Mouse (Mus musculus) testis, postnatal 14 days (tissue): ENCODE data around the gene Doc2g.
"Not testable (repeated sequence)": the region's sequence is repeated elsewhere in the genome, so short reads cannot be mapped to it uniquely, and the experiment has no call there.

Experiments
- DNase-seq: peaks from one replicate; pipeline ENCODE4 v3.0.0; 2021; ENCODE audit warnings: low spot score

Doc2g gene

GRCm38 (mm10) chr19:4017921-4018587 is 14.9 kb downstream of the Doc2g start:
- no peak for DNase-seq

DNA sequence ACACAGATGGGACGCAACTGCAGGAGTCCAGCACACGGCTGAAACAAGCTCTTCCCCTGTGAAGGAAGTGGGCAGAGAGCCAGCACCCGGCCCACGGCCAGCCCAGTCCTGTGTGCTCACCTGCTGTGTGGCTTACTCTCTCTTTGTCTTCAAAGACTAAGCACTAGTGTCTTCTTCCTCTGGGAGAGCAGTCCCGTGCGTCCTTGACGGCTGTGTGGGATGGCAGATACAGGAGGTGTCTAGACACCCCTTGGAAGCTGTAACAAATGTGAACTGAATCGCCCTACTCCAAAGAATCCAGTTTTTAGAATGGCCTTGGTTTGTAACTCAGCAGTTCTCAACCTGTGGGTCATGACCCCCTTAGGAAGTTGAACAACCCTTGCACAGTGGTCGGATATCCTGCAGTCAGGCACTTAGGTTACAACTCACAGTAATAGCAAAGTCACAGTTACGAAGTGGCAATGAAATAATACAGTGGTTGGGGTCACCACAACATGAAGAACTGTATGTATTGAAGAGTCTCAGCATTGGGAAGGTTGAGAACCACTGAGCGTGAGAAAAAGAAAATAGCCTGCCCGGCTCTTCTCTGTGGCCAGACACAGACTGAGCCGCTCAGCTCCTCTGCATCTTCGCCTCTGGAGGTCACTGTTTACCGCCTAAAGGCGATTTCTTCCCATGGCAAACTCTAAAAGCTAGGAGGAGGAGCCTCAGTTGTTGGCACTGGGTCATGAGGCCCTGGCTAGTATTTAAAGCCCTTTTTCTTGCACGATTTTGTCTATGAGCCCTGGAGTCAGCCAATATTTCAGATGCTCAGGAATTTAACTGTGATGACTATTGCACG is 15.8 kb downstream of the Doc2g start:
- DNase-seq: peak; percentile 76

- no peak for DNase-seq
These were observed 20.1 kb downstream of the Doc2g start for GRCm38 (mm10) chr19:4023185-4023584.

DNA sequence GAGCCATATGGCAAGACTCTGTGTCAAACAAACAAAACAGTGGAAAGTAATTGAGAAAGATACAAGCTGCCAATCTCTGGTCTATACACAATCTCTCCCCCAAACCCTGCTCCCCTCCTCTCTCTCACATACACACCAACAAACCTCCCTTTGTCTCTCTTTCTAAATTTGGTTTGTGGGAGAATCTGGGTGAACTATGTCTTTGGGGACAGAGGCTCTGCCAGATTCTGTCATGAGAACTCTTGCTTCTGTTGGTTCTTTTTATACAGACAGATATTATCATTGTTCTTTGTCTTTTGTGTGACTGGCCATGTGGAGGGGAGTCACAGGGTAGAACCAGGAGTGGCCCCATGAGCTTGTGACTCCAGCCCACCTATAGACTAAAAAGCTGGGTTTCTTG is 24.5 kb downstream of the Doc2g start:
- no peak for DNase-seq

- DNase-seq: no peak
These were observed 29.6 kb downstream of the Doc2g start for GRCm38 (mm10) chr19:4032668-4033067.

DNA sequence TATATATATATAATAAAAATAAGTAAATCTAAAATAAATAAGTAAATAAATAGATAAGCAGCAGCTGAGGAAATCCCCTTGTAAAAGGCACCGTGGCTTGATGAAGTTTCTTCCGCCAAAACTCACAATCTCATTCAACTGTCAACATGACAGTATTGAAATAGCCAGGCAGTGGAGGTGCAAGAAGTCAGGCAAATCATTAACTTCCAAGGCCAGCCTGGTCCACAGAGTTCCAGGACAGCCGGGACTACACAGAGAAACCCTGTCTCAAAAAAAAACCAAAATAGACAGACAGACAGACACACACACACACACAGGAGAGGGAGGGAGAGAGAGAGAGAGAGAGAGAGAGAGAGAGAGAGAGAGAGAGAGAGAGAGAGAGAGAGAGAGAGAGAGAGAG is 30.2 kb downstream of the Doc2g start:
- no peak for DNase-seq

DNA sequence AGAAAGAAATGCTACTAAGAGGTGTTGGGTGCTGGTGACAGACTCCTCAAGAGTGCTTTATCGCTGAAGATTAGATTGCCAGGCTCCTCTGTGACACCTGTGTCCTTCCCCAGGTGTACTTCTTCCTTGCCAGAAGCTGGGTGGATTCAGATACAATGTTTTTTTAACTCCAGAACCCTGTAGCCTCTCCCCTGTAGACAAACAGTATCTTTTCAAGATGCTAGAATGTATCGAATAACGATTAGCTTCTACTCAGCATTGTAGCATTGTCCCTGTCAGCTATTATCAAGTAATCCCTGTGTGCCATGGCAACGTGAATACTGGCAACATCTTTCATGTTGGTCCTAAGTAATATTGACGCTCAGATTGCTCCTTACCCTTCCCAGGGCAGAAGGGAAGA is 30.6 kb downstream of the Doc2g start:
- DNase-seq: peak; percentile 60

DNA sequence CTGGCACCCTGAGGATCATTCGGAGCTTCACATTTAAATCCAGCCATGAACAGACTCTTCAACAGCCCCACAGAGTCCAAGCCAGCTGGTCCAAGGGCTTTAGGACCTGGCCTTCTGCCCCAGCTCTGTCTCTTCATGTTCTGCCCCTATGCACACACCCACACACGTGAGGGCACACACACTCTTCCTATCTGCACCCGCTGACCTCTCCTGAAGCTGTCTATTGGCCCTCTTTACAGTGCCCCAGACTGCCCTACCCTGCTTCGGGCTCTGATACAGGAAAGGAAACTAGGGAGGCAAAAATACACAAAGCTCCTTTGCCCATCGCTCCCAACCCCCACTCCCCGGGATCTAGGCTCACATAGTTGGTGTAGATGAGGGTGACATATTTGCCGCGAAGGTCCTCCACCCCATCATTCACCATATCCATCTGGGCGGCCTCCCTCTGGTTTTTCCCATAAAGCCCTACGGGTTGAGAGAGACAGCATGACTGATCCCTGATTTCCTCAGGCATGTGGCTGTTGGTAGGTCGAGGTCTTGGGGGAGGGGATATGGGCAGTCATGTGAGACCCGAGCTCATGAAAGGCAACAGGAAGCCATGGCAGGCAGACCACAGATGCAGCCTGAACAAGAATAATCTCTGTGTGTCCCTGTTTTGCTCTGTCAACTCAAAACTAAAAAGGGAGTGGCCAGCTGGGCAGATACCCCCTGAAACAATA is 33.4 kb downstream of the Doc2g start:
- no peak for DNase-seq

DNA sequence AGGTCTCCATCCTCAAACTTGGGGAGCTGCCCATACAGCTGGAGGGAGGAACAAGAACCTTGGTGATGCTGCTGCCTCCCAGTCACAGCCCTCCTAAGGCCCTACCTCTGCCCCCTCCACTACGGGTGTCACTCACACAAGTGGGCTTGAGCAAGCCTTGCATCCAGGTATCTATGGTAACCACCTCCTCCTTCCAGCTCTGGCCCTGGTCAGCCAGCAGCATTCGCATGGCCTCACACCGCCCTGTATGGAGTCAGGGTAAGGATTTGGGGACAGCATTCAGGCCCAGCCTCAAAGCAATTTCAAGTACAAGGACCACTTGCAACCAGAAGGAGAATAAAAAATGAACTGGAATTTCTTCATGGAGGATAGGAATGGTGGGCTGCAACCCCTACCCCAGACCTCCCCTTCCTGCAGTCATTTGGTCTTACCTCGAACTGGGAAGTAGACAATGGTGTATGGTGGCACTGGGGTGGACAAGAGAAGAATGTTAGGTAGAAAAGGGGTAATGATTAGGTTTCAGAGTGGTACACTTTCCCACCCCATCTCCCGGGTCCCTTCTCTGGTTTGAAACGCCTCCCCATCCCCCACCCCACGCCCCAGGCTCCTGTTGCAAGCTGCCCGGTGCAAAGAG is 34.2 kb downstream of the Doc2g start:
- not testable (repeated sequence) for DNase-seq

DNA sequence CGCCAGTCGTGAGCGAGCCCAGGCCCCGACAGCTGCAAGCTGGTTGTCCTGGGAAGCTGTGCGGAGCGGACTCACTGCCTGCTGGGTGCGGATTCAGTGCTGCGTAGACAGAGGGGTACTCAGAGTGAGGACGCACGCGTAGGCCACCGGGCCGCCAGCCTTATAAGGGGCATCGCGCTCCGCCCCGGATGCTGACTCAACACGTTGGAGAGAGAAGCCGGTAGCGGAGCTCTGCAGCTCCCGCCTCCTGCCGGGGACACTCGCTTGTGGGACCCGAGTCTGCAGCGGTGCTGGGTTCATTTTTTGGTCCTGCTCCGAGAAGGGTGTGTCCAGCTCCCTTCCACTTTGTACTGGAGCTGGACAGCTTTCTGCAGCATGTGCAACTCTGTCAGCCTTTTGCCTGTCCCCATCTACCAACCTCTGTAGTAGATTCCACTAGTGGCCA is 34.7 kb downstream of the Doc2g start, which contains the start of gene Gstp1:
TSS of gene Gstp1 (minus strand) at position 198 of the 445 bp plus-strand sequence.
- peak; percentile 77 for DNase-seq

GRCm38 (mm10) chr19:4040941-4041340 is 37.8 kb downstream of the Doc2g start:
- DNase-seq: not testable (repeated sequence)

DNA sequence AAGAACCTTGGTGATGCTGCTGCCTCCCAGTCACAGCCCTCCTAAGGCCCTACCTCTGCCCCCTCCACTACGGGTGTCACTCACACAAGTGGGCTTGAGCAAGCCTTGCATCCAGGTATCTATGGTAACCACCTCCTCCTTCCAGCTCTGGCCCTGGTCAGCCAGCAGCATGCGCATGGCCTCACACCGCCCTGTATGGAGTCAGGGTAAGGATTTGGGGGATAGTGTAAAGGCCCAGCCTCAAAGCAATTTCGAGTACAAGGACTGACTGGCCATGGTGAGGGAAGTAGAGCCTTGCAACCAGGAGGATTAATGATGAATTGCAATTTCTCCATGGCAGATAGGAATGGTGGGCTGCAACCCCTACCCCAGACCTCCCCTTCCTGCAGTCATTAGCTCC is 38.4 kb downstream of the Doc2g start:
- DNase-seq: not testable (repeated sequence)

- no peak for DNase-seq
These were observed 39.0 kb downstream of the Doc2g start for GRCm38 (mm10) chr19:4042124-4042523.

DNA sequence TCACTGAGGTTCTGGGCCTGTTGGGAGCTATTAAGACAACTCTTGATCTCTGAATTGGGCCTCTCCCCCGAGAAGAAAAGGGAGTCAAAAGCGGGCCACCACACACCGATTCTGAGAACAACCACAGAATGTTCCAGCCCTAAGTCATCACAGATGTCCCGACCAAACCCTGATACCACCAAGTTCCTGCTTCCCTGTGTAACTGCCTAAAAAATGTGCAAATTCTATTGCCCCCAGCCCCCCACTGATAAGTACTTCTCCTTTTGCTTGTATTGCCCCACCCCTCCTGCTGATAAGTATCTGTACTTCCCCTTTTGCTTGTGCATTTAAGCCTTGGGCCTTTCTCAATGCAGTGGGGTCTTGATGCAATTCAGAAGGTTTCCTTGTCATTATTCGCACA is 41.0 kb downstream of the Doc2g start:
- DNase-seq: not testable (repeated sequence)

GRCm38 (mm10) chr19:4045966-4046865 is 43.1 kb downstream of the Doc2g start, which contains the start of gene Gstp2:
Gene Gstp2 (minus strand): TSS chr19:4046023.
- DNase-seq: peak; percentile 84

GRCm38 (mm10) chr19:4046866-4047254 is 43.7 kb downstream of the Doc2g start:
- no peak for DNase-seq

DNA sequence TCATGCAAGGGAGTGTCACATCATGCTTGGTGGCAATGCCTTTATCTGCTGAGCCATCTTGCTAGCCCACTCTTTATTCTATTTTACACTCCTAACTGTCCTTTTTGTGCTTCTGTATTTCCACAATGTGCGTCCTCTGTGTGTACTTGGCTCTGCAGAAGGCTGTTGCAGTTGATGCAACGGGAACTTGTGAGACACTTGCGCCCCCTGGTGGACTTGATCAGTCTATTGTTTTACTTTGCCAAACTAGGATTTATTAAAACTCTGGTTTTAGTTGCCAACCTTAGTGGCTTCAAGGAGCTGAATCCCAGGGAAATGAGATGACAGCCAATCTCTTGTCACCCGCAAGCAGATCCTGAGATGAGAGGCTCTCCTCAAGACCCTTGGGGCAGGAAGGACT is 44.7 kb downstream of the Doc2g start:
- peak; percentile 69 for DNase-seq

DNA sequence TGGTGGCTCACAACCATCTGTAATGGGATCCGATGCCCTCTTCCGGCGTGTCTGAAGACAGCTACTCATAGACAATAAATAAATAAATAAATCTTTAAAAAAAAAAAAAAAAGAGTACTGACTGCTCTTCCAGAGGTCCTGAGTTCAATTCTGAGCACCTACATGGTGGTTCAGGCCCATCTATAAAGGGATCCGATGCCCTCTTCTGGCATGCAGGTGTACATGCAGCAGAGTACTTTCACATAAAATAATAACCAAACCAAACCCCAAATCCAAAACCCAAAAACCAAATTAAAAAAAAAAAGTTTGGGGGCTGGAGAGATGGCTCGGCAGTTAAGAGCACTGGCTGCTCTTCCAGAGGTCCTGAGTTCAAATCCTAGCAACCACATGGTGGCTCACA is 46.0 kb downstream of the Doc2g start:
- not testable (repeated sequence) for DNase-seq

DNA sequence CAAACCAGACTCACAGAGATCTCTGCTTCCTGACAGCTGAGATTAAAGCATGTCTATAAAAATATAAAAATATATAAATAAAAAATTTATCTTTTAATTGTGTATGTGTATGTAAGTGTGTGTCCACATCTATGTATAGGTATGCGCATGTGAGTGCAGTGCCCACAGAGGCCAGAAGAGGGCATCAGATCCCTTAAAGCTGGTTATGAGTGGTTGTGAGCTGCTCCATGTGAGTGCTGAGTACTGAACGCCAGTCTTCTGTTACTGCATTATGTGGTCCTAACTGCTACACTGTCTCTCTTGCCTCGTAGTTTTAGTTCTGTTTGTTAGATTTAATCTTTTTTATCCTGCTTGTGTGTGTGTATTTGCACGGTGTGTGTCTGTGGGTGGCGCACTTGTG is 47.9 kb downstream of the Doc2g start:
- no peak for DNase-seq

GRCm38 (mm10) chr19:4051741-4052515 is 48.8 kb downstream of the Doc2g start:
- DNase-seq: peak; percentile 48
